Mouse (Mus musculus) mouse embryonic stem cell (cell line): ENCODE measurements around the gene U2af1l4.

Experiments
- in situ Hi-C, 2 experiments: fragments of 300-500 bp; cut with MboI; formaldehyde crosslinking; loops; 1 replicate in 1 of 2; 3 replicates in 1 of 2; pipeline ENCODE4 v1.14.3; 2019 to 2020; ENCODE audit warnings: low sequenced_read_pairs in 2 of 2, low pct_unique_long_range_greater_than_20kb in 1 of 2, mixed read lengths in 1 of 2; ENCODE audit not compliant: unreplicated experiment in 1 of 2

U2af1l4 gene

GRCm38 (mm10) chr7:30600651-30601050 is 37.5 kb downstream of the U2af1l4 start:
- in situ Hi-C loops = no loop called here

- in situ Hi-C loops = no loop called here
Measured at GRCm38 (mm10) chr7:30602583-30602982, 39.5 kb downstream of the U2af1l4 start.

GRCm38 (mm10) chr7:30604424-30604823 is 41.3 kb downstream of the U2af1l4 start:
- in situ Hi-C loops = no loop called here

GRCm38 (mm10) chr7:30604944-30605343 is 41.8 kb downstream of the U2af1l4 start:
- in situ Hi-C loops = no loop called here

GRCm38 (mm10) chr7:30607706-30608309 is 44.7 kb downstream of the U2af1l4 start:
- in situ Hi-C loops = no loop called here

GRCm38 (mm10) chr7:30608476-30608875 is 45.4 kb downstream of the U2af1l4 start:
- in situ Hi-C loops = no loop called here

- in situ Hi-C loops = no loop called here
Measured at GRCm38 (mm10) chr7:30610043-30610442, 46.9 kb downstream of the U2af1l4 start.

GRCm38 (mm10) chr7:30612654-30613402 is 49.7 kb downstream of the U2af1l4 start, which contains the start of gene Upk1a:
Gene Upk1a (minus strand): TSS chr7:30612847.
- in situ Hi-C loops = no loop called here

GRCm38 (mm10) chr7:30613529-30614112 is 50.5 kb downstream of the U2af1l4 start:
- in situ Hi-C loops = no loop called here

- in situ Hi-C loops = no loop called here
Measured at GRCm38 (mm10) chr7:30614454-30614853, 51.4 kb downstream of the U2af1l4 start.
